Mouse (Mus musculus) stomach, postnatal 0 days (tissue): ENCODE data around the gene Atp7a.

ENCODE experiments used
- CTCF ChIP-seq: IDR thresholded peaks from 2 replicates; pipeline ENCODE4 v1.5.1; 2016; ENCODE audit warnings: antibody characterized with exemption, low read depth, mild to moderate bottlenecking, moderate library complexity
- EP300 ChIP-seq: optimal IDR thresholded peaks from 2 replicates; pipeline ENCODE3; 2016; ENCODE audit warnings: antibody characterized with exemption

DNA sequence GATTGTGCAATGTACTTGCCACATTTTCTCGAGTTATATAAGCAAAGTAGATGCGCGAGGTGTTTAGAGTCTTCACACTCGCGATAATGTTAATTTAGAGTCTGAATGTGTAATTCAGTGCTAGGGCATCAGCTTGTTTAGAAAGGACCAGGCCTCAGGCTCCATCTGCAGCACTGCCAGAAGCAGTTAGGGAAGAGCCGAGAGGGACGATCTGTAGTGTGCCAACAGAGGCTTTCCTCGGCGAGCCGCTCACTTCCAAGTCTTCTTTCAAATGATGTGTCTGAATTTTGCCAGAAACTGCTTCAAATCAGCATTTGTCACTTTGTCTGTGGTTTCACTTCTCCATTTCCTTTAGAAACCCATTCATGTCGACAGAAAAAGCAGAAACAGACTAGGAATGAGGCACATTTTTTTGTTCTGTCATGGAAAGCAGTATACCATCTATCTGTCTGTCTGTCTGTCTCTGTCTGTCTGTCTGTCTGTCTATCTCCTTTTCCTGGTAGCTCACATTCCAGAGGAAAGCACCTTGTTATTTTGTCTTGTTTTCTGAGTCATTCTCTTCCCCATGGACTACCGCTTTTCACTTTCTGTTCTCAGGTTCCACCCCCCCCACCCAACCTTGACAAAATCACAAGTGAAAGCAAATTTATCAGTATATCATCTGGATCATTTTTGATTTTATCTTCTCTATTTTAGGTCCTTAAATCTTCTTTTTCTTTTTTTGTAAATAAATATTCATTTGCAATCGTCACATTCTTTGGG, 112.4 kb downstream of the Atp7a start:
- TF ChIP-seq CTCF (no peak), EP300 (no peak)
